Mouse (Mus musculus) R1 (cell line): ENCODE measurements at regions not wholly inside any gene's neighbourhood (a gene's known extent, or its start where the extent isn't known, plus 50 kb on each side); places are given as distances from the start of the nearest gene placed in this dataset.

Source experiments
- DNase-seq: peaks from one replicate; pipeline ENCODE4 v3.0.0-alpha.2; 2018; ENCODE audit warnings: low read depth, low spot score

- peak; percentile 62 for DNase-seq
Observed at GRCm38 (mm10) chr15:14418532-14418931, 1245.1 kb upstream of the Cdh6 start.

DNA sequence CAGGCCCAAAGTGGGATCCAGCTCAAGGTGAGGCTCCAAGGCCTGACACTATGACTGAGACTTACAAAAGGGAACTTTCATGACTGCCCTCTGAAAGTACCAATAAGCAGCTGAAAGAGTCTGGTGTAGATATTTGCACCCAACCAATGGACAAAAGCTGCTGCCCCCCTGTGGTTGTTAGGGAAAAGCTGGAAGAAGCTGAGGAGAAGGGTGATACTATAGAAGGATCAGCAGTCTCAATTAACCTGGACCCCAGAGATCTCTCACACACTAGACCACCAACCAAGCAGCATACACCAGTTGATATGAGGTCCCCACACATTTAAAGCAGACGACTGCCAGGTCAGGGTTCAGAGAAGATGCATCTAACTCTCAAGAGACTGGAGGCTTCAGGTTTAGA, 1211.9 kb upstream of the Cdh6 start:
- DNase-seq = peak; percentile 4

DNA sequence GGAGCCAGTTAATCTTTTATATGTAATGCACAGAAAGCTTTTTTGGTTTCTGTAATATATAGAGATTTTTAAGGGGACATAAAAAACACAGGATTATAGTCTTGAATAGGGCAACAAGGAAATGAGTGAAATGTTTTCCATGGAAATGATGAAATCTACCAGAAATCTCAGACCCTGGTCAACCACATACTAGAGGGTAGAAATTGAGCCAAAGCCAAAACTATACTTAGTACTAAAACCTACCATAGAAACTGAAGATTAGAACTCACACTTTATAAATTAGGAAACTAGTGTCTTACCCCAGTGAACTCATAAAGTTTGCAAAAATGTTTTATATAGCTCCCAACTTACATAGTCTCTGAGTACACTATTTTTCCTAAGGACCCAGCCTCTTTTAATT, 1204.9 kb upstream of the Cdh6 start:
- DNase-seq = no peak
